Mouse (Mus musculus): ENCODE data around the gene Ilf2.

The Ilf2 gene

DNA sequence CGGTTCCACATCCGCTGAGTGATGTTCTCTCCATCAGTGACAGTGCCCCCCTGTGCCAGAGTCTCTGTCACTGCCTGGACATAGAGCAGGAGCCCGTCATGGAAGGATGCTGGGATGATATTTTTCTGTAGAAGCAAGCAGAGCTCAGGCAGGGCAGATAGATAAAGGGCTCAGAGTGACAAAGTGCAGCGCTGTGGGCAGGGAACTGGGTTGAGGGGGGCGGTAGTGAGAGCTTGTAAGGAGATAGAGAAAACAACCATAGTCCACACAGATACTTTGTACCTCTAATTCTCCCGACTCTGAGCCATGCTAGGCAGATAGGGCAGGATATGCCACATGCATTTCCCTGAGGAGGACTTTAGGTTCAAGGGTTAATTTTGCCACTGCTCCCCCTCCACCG lies 13.3 kb upstream of the Ilf2 start:
- DNase-seq (ENCODE audit: low spot score), result no peak

DNA sequence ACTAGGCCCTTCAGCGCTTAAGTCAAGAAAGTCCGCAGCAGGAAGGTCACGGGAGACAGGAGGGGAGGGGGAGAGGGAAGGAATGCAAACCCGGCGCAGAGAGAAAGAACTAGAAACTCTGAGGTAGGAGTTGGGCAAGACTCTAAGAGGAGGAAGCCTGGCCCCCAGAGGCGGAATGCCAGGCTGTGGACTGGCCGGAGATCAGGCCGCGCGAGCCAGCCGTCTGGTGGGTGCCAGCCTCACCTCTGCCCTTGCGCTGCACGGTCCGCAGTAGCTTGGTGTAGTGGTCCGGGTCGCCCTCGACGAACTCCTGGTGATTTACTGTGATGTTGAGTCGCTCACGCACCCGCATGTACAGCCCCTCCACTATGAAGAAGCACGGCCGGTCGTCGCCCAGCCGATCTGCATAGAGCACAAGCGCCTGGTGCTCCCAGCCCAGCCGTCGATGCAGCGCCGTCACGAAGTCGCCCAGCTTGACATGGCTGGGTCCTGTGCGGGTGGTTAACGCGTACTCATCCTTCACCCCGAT lies 11.3 kb upstream of the Ilf2 start:
- no peak for DNase-seq (ENCODE audit: low spot score)

DNA sequence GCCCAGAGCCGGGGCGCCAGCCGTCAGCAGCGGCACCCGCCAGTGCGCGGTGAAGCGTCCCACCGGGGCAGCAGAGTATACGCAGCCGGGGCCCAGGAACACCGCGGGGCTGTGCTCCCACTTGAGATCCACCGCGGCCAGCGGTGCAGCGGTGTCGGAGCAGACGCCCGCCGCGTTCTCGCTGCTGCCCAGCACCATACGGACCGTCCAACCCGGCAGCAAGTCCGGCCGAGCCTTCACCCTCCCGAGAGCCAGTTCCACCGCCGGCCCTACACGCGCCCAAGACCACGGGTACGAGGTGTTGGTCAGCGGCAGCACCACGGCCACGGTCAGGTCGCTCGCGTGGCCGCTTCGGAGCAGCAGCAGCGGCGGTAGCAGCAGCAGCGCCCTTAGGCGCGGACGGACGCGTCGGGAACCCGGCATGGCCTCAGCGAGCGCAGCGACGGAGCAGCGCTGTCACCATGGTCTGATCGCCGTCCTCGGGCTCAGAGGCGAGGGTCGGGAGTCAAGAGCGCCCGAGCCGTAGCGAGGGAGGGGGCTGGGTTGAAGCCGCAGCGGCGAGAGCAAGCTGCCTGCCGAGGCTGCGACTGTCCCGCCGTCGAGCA lies 10.7 kb upstream of the Ilf2 start:
- DNase-seq (ENCODE audit: low spot score), result peak; percentile 48

DNA sequence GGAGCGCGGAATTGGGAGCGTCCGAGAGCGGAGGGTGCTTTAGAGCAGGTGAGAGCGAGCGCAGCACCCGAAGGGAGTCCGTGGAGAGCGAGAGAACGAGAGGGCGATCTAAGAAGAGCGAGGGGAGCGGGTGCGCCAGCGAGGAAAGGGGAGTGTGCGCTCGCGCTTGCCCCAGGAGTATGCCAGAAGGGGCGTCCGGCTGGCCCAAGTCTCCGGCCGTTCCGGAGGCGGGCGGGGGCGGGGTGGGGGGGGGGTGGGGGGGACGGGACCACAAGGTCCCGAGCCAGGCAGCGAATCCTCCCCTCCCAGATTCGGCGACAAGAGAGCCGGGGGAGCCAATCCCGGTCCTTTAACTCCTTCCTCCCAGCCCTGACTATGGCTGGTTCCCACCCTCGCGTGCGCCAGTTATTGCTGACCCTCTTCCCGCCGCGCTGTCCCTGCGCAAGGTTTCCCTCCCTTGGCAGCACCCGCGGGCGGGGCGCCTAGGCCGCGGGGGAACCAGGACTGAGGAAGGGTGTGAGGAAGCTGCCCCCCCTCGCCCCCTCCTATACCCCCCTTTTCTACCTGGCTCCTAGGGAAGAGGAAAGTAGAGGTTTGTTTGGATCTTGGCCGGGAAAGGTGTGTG lies 10.1 kb upstream of the Ilf2 start, which contains the start of gene Npr1:
Gene Npr1, minus strand, starts transcription at position 181 of the 625 bp plus-strand sequence.
- DNase-seq (ENCODE audit: low spot score), result peak; percentile 47

DNA sequence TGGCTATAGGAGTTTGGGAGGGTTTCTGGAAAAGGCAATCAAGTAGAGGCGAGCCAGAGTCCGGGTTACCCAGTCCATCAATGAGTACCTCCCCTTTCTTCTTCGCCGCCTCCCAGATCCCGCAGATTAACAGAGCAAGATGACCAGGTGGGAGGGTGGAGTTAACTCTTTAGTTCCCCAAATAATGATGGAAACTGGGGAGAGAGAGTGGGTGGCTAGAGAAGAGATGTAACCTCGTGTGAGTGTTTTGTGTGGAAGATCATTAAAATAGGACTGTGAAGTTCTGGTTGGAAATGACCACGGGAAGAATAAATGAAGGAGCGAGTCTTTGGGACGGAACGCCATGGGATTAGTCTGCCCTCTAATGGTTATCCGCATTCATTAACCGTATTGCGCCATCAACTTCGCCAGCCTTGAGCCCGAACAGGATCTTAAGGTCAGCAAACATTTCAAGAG lies 9.6 kb upstream of the Ilf2 start:
- peak; percentile 89 for DNase-seq (ENCODE audit: low spot score)

DNA sequence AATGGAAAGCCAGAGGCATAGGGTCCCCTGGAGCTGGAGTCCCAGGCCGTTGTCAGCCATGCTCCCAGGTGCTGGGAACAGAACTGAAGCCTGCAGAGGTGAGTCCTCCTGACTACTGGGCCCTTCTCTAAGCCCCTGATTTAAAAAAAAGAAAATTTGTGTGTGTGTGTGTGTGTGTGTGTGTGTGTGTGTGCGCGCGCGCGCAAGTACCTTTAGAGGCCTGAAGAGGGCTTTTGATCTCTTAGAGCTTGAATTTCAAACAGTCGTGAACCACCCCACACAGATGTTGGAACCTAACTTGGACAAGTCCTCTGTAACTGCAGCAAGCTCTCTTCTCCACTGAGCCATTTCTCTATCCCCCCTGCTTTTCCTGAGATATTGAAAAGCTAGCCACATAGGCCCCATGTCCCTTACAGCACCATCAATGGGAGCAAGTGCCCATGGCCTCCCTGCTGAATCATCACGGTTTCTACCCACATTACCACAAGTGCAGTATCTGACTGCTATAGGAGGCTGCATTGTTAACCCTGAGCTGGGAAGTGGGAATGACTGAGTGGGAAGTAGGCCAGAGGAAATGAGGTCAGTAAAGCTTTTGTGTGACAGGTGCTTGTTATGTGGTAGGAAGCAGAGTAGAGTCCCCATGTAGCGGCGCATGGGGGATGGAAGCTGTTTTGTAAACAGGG lies 8.2 kb upstream of the Ilf2 start:
- no peak for DNase-seq (ENCODE audit: low spot score)

DNA sequence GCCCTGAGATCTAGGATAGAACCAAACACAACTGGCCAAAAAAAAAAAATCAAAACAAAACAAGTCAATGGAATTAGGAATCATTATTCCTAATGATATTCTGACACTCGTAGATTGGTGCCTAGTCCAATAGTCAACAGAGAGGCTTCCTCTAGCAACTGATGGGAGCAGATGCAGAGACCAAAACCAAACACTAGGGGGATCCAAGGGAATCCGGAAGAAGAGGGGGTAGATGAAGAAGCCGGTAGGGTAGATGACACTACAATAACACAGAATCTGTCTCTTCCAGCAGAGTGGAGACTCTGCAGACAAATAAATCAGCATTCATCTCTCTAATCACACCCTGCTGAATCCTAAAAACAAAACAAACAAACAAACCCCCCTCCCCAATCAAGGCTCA lies 3.7 kb upstream of the Ilf2 start:
- DNase-seq (ENCODE audit: low spot score), result peak; percentile 72

DNA sequence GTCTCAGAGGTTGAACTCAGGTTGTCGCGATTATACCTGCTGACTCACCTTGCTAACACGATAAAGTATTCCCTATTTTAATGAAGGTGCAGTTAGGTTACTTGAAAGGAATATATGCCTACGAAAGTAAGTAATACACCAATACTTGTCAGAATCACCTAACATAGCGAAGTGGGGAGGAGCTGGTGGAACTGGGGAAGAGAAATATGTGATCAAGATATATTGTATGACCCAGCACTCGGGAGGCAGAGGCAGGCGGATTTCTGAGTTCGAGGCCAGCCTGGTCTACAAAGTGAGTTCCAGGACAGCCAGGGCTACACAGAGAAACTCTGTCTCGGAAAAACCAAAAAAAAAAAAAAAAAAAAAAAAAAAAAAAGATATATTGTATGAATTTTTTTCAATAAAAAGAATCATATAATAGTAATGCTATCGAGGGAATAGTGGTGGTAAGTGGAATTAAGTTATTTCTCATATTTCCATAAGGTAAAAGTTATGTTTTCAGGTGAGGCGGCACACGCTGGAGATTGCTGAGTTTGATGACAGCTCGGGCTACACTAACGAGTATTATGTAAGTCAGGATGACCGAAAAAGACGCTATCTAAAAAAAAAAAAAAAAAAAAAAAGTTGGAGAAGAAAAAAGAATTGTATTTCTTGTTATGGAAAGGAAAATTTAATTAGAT lies 635 bp upstream of the Ilf2 start:
- DNase-seq (ENCODE audit: low spot score), result no peak

DNA sequence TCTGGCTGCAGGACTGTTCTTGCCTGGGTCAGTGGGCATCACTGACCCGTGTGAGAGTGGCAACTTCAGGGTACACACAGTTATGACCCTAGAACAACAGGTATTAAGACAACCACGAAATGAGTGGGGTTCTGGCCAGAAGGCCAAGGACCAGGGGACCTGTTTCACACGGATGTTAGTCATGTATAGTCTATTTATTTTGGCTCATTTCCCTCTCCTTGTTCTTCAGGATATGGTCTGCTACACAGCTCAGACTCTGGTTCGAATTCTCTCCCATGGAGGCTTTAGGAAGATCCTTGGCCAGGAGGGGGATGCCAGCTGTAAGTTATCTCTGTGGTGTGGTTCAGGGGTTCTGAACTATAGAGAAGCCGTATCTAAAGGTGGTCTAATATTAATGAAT lies 11.1 kb downstream of the Ilf2 start:
- no peak for DNase-seq (ENCODE audit: low spot score)

DNA sequence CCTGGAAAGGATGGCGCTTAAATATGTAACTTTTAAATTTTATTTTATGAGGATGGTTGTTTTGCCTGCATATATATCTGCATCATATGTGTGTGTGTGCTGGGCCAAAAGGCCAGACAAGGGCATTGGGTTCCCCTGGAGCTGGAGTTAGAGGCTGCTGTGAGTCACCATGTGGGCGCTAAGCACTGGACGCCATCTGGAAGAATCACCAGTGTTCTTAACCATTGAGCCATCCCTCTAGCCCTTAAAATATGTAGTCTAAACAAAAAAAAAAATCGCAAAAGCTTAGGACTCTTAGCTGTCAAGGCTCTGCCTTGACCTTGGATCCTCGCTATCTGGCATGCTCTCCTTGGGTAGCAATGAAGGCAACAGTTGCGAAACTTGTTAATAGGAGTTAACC lies 12.7 kb downstream of the Ilf2 start:
- no peak for DNase-seq (ENCODE audit: low spot score)

DNA sequence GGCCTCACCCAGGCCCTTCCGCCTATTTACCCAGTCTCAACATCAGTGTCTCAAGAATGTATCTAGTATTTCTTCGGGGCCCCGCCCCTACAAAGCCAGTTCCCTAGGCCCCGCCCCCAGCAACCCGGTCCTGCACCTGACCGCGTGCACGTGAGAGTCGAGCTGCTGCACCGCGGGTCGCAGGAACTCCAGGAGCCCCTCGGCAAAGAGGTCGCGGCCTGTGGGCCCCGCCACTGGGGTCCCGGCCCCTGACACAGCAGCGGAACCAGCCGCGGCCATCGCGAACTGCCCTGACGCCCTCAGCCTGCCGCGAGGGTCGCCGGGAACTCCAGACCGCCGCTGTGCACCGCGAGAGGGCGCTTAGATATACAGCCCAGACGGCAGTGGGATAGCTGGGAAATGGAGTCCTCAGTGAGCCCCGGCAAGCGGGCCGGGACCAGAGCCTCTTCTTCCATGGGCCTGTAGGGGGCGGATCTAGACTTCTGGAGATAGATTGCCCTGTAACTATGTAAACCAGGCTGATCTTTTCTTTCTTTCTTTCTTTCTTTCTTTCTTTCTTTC lies 14.8 kb downstream of the Ilf2 start, which contains the start of gene Snapin:
Gene Snapin, minus strand, starts transcription at position 338 of the 561 bp plus-strand sequence.
- peak; percentile 98 for DNase-seq (ENCODE audit: low spot score)

DNA sequence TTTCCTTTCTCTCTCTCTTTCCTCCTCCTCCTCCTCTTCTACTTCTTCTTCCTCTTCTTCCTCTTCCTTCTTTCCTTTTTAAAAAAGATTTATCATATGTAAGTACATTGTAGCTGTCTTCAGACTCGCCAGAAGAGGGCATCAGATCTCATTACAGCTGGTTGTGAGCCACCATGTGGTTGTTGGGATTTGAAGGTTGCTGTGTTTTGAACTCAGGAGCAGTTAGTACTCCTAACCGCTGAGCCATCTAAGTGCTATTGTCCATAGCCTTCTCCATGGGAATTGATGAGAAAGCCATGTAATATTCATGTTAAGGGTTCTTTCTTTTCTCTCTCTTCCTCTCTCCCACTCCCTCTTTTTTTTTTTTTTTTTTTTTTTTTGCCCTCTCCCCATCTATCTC lies 15.4 kb downstream of the Ilf2 start:
- DNase-seq (ENCODE audit: low spot score), result no peak

DNA sequence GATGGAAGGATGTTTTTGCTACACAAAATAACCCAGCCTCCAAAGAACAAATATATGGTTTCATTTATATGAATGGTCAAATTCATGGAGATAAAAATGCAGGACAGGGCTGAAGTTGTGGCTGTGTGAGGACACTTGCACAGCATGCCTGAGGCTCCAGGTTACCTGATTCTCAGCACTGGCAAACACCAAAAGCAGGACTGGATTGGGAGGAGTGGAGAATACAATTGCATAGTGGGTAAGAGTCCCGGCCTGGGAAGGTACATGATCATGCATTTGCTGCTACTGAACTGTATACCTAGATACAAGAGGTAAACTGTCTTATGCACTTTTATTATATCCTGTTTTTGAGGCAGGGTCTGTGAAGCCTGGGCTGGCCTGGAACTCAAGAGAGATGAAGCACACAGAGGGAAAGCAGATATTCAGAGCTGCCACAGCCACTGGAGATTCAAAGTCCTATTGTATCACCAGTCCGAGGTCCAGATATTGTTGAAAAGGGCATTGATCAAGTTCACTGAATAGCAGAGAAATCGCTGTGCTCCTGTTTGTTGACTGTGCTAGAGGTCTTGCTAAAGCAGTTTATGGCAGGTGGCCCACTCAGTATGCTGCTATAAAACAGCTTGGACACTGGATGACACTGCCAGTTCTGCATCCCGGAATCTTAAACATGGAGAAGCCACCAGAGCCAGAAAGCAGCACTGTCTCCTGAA lies 18.1 kb downstream of the Ilf2 start:
- DNase-seq (ENCODE audit: low spot score), result no peak

DNA sequence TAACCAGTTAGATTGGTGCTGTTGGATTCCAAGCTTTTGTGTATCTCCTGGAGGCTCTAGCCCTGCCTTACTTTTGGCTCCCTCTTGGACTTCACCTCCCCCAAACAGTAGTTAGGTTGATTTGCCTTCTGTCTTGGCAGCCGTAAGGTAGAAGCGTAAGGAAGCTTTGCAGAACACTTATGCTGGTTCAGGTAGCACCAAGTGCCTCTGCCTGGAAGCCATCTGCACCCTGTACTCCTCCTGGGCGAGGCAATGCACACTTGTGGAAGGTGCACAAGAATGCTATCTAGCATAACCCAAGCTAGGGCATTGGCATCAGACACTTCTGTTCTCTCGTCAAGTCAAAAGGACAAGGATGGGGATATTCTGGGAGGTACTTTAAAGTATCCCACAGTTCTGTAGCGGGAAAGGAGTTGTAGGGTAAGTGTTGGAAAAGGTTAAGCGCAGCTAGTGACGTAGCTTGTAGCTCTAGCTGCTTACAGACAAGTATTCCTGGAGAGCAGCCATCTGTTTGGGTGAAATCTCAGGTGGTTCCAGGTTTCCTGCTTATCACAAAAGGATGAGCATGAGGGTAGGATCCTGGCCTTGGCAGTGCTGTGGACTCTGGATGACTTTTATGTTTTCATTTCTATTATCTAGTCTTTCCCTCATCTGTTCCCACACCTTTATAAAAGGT lies 20.1 kb downstream of the Ilf2 start:
- no peak for DNase-seq (ENCODE audit: low spot score)

DNA sequence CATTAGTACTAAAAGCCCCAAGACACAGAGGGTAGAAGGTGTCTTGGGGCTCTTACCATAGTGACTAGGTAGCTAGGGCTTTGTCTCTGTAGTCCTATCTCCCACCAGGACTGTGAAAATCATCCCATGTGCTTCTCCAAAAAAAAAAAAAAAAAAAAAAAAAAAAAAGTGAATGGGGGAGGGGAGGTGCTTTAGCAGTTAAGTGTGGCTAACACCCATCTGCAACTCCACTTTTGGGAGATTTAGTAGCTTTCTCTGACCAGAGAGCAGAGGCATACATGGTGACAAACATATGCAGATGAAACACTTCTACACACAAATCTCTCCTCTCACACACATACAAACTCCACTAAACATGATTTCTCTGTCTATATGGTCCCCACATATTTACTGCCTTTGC lies 21.7 kb downstream of the Ilf2 start:
- no peak for DNase-seq (ENCODE audit: low spot score)

DNA sequence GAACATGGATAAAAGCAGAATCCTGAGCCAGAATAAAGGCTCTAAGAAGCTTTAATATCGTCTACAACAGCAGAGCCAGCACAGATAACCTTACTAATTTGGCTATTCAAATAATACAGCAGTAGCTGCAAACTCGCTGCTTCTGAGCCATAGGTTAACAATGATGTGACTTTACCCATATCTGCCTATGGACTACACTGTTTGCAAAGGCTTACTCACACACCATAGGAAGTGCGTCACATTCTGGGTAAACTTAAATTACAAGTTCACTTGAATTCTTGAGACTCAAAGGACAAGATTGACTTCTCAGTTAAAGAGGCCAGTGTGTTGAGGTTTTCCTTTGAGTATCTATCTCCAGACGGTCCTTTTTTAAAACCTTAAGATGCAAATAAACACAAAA lies 27.5 kb downstream of the Ilf2 start:
- DNase-seq (ENCODE audit: low spot score), result no peak

DNA sequence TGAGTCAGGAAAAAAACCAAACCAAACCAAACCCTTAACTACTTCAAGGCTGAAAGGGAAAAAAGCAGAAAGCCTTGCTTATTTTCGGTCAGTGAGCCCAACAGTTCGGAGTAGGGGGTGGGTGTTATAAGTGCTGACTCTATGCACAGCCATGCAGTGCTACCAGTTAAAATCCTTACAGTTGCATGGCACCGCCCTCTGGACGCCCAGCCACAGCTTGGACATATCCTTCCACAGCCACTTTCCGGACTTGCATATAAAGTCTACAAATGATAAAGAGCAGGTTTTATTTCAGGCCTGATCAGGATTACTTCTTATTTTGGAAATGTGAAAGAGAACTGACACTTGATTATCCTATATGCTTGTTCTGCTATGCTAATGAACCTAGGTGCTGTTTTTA lies 29.3 kb downstream of the Ilf2 start:
- no peak for DNase-seq (ENCODE audit: low spot score)

DNA sequence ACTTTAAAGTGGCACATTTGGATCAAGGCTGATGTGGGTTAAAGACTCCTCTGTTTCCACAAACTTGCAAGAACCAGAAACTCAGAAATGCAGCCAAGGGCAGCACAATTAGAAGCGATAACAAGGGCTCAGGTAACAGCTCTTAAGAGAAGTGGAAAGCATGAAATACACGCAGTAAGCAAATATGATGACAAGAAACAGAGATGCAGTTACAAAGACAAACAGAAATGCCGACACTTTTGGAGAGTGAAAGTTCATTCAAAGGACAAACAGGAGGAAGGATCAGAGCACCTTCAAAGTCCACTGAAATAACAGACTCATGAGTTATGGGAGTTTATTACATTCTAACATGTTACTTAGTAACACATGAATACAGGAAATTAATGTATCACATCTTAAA lies 30.4 kb downstream of the Ilf2 start:
- no peak for DNase-seq (ENCODE audit: low spot score)

DNA sequence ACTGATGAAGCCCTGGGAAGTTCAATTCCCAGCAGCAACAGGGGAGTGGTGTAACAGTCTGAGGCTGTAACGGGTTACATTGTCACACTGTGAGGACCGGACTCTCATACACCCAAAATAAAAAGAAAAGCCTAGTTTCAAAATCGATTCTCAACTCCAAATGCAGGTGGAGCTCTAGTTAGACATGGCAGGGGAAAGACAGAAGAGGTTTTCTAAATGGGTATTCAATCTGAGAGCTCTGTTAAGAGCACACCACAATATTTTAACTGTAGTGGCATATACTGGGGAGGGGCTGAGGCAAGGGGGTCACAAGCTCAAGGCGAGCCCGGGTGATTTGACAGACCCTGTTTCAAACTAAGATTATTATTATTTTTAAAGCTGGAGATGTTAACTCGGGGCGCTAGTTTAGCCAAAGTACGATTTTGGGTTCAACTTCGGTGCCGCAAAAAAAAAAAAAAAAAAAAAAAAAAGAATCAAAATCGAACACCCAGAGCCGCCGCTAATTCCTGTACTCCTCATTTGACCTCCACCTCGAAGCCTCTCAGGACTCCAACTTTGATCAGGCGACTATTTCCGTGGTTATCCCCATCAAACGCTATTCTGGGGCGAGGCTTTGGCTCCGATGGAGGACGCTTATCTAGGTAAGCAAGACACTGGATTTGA lies 32.5 kb downstream of the Ilf2 start:
- no peak for DNase-seq (ENCODE audit: low spot score)

DNA sequence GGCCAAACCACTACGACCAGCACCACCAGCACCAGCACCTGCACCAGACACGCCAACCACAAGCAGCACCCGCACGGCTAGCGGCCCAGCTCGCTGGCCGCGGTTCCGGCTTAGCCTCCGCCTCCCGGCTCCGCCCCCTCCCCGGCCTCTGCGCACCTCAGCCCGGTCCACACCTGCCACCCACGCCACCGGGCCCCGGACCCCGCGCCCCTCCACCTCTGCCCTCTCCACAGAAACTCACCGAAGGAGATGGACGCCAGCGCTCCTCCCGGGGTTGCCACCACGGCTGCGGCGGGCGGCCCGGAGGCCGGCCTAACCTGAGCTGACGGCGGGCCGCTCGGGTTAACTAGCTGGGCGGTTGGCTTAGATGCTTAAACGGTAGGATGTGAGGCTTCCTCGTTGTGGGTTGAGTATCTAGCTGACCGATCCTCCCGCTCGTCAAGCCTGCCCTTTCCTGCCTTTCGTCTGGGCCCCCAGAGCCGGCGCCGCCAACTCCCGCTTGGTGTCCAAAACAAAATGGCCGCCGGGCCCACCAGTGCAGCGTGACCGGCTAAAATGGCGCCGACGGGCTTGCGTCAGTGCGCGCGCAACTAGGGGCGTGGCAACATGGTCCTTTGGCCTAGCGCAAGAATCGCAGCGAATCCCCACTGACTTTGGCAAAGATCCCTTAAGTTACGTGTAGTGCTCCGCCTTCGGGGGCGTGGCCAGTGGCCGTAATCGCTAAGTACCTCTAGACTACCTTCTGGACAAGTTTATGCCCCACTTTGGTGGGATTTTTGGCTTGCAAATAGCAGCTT lies 33.2 kb downstream of the Ilf2 start, which contains the start of gene Chtop:
Gene Chtop, minus strand, starts transcription at position 549 of the 797 bp plus-strand sequence.
- peak; percentile 100 for DNase-seq (ENCODE audit: low spot score)

Measured in retina, embryonic 14.5 days (tissue).